Mouse (Mus musculus): ENCODE data around the gene Eef1b2. TPM values are rescaled to one million over a fixed set of nuclear protein-coding genes. Genes with fewer than 3 reads are reported as not detected.
A peak's percentile ranks its signal among the peaks of the same experiment; 100 is the strongest.

Eef1b2 gene
- total RNA-seq, 2 experiments from 2014 or later = 343 to 345 TPM

GRCm38 (mm10) chr1:63201672-63202071, 25.0 kb downstream of the Eef1b2 start:
- no peak for TF ChIP-seq CTCF (conservative IDR thresholded peaks at IDR 0.05)
- Histone ChIP-seq H3K4me3 (no peak overlapping the region), H3K27ac (no peak overlapping the region)
- no peak for DNase-seq (ENCODE audit: low spot score in 2 of 2)

GRCm38 (mm10) chr1:63203471-63203870, 26.8 kb downstream of the Eef1b2 start:
- TF ChIP-seq CTCF (conservative IDR thresholded peaks at IDR 0.05) = no peak
- peak overlapping the region; percentile 49 for H3K27ac ChIP-seq
- no peak overlapping the region for H3K4me3 ChIP-seq
- no peak for DNase-seq (ENCODE audit: low spot score in 2 of 2)

GRCm38 (mm10) chr1:63203950-63204659, 27.5 kb downstream of the Eef1b2 start:
- no peak overlapping the region for H3K4me3 ChIP-seq

GRCm38 (mm10) chr1:63204660-63205394, 28.2 kb downstream of the Eef1b2 start:
- TF ChIP-seq CTCF (conservative IDR thresholded peaks at IDR 0.05) = no peak
- Histone ChIP-seq H3K27ac (peak overlapping the region; percentile 49), H3K4me3 (no peak overlapping the region)
- no peak for DNase-seq (ENCODE audit: low spot score in 2 of 2)

More at GRCm38 (mm10) chr1:63203950-63204659, 27.5 kb downstream of the Eef1b2 start:
- peak; percentile 44 for TF ChIP-seq CTCF (conservative IDR thresholded peaks at IDR 0.05)
- DNase-seq (ENCODE audit: low spot score in 2 of 2) = peak in 1 of 2 experiments; percentile 70
- H3K27ac ChIP-seq = peak overlapping the region; percentile 49

GRCm38 (mm10) chr1:63207607-63208006, 31.0 kb downstream of the Eef1b2 start:
- H3K4me3 ChIP-seq = no peak overlapping the region
- no peak overlapping the region for H3K27ac ChIP-seq
- DNase-seq (ENCODE audit: low spot score in 2 of 2) = no peak
- no peak for TF ChIP-seq CTCF (conservative IDR thresholded peaks at IDR 0.05)

- Histone ChIP-seq H3K4me3 (no peak overlapping the region), H3K27ac (no peak overlapping the region)
- TF ChIP-seq CTCF (conservative IDR thresholded peaks at IDR 0.05) = no peak
- DNase-seq (ENCODE audit: low spot score in 2 of 2) = no peak
Observed at GRCm38 (mm10) chr1:63209861-63210529, 33.4 kb downstream of the Eef1b2 start.

GRCm38 (mm10) chr1:63213478-63214270, 37.0 kb downstream of the Eef1b2 start:
- no peak for DNase-seq (ENCODE audit: low spot score in 2 of 2)
- H3K27ac ChIP-seq = peak overlapping the region; percentile 36; the same call in 1 of the 2 replicates

GRCm38 (mm10) chr1:63214271-63214558, 37.6 kb downstream of the Eef1b2 start, which contains the start of gene Gpr1:
TSS of gene Gpr1 (minus strand) at chr1:63214543.
- no peak for DNase-seq (ENCODE audit: low spot score in 2 of 2)
- H3K27ac ChIP-seq = peak within 1 kb of the TSS; percentile 36; the same call in 1 of the 2 replicates
- no peak for TF ChIP-seq CTCF (conservative IDR thresholded peaks at IDR 0.05)
- peak within 1 kb of the TSS; percentile 15; the same call in 1 of the 2 replicates for H3K4me3 ChIP-seq

More at GRCm38 (mm10) chr1:63213478-63214270, 37.0 kb downstream of the Eef1b2 start:
- TF ChIP-seq CTCF (conservative IDR thresholded peaks at IDR 0.05) = no peak
- H3K4me3 ChIP-seq = peak overlapping the region; percentile 15; the same call in 1 of the 2 replicates

GRCm38 (mm10) chr1:63214631-63215030, 38.0 kb downstream of the Eef1b2 start:
- TF ChIP-seq CTCF (conservative IDR thresholded peaks at IDR 0.05) = no peak
- no peak for DNase-seq (ENCODE audit: low spot score in 2 of 2)
- Histone ChIP-seq H3K27ac (peak overlapping the region; percentile 36; the same call in 1 of the 2 replicates), H3K4me3 (no peak overlapping the region)

- Histone ChIP-seq H3K27ac (no peak overlapping the region), H3K4me3 (no peak overlapping the region)
- DNase-seq (ENCODE audit: low spot score in 2 of 2) = no peak
- TF ChIP-seq CTCF (conservative IDR thresholded peaks at IDR 0.05) = peak; percentile 24; the same call in 1 of the 2 replicates
Observed at GRCm38 (mm10) chr1:63219277-63219676, 42.7 kb downstream of the Eef1b2 start.

GRCm38 (mm10) chr1:63225009-63225408, 48.4 kb downstream of the Eef1b2 start:
- TF ChIP-seq CTCF (conservative IDR thresholded peaks at IDR 0.05) = no peak
- H3K27ac ChIP-seq = no peak overlapping the region
- DNase-seq (ENCODE audit: low spot score in 2 of 2) = no peak
- no peak overlapping the region for H3K4me3 ChIP-seq

- DNase-seq (ENCODE audit: low spot score in 2 of 2) = no peak
- no peak for TF ChIP-seq CTCF (conservative IDR thresholded peaks at IDR 0.05)
- Histone ChIP-seq H3K4me3 (no peak overlapping the region), H3K27ac (no peak overlapping the region)
Observed at GRCm38 (mm10) chr1:63225890-63226289, 49.3 kb downstream of the Eef1b2 start.

All from layer of hippocampus, adult 2 months (tissue).